Mouse (Mus musculus): ENCODE results near the gene Rfc3. TPM values are rescaled to one million over a fixed set of nuclear protein-coding genes. Genes with fewer than 3 reads are reported as not detected.

Rfc3 gene
- polyA plus RNA-seq, 1 experiment from 2014 or later: 118 TPM

GRCm38 (mm10) chr5:151605921-151606320, 45.1 kb downstream of the Rfc3 start, which contains the start of gene Vmn2r18:
TSS of gene Vmn2r18 (minus strand) at chr5:151606021.
- ATAC-seq (ENCODE audit: insufficient read depth, low FRiP score, low TSS enrichment): no peak
- WGBS: 81% methylated on average over 3 of the region's 3 CpGs
- H3K36me3 ChIP-seq (ENCODE audit: control insufficient read depth, insufficient read depth, low read length): no peaks in the 10 kb centered on the region

GRCm38 (mm10) chr5:151601696-151602095, 49.3 kb downstream of the Rfc3 start:
- Histone ChIP-seq H3K9ac (ENCODE audit: low read length) (no peak overlapping the region), H3K9me3 (ENCODE audit: control insufficient read depth, low read length) (no peaks in the 10 kb centered on the region), H3K27me3 (ENCODE audit: control insufficient read depth, insufficient read depth, low read length) (no peaks in the 10 kb centered on the region), H3K4me3 (ENCODE audit: low read depth, low read length) (no peak overlapping the region), H3K36me3 (ENCODE audit: control insufficient read depth, insufficient read depth, low read length) (no peaks in the 10 kb centered on the region), H3K4me1 (ENCODE audit: control insufficient read depth, insufficient read depth, low read length) (no peaks in the 10 kb centered on the region), H3K4me2 (ENCODE audit: low read depth) (no peak overlapping the region), H3K27ac (ENCODE audit: low read depth, low read length) (no peak overlapping the region)
- ATAC-seq (ENCODE audit: insufficient read depth, low FRiP score, low TSS enrichment): no peak
- 55% methylated on average over 1 of the region's 1 CpGs for whole genome bisulfite sequencing
- DNase-seq (ENCODE audit: low spot score): no peak

More at GRCm38 (mm10) chr5:151605921-151606320, 45.1 kb downstream of the Rfc3 start, which contains the start of gene Vmn2r18:
- Histone ChIP-seq H3K4me1 (ENCODE audit: control insufficient read depth, insufficient read depth, low read length) (no peaks in the 10 kb centered on the region), H3K9ac (ENCODE audit: low read length) (no peak within 1 kb of the TSS), H3K4me3 (ENCODE audit: low read depth, low read length) (no peak within 1 kb of the TSS), H3K27me3 (ENCODE audit: control insufficient read depth, insufficient read depth, low read length) (no peaks in the 10 kb centered on the region), H3K4me2 (ENCODE audit: low read depth) (no peak within 1 kb of the TSS), H3K9me3 (ENCODE audit: control insufficient read depth, low read length) (no peaks in the 10 kb centered on the region), H3K27ac (ENCODE audit: low read depth, low read length) (no peak within 1 kb of the TSS)
- DNase-seq (ENCODE audit: low spot score): no peak

Other genes starting within 250 kb of the Rfc3 start
- not detected in 2 replicates for gene Gm42906, start 223.1 kb downstream of the Rfc3 start, polyA plus RNA-seq (2014; fragmentation: Nextera tagmentation; extraction: Ambion mirVana)
- 0.09 TPM in 1 of 2 replicates, not detected in the other for gene Vmn2r18, start 45.2 kb downstream of the Rfc3 start, polyA plus RNA-seq (2014; fragmentation: Nextera tagmentation; extraction: Ambion mirVana)

All from neural tube, embryonic 11.5 days (tissue).